Mouse (Mus musculus) lung, postnatal 25 days (tissue): ENCODE results near the gene Thumpd2.

ENCODE experiments used
- DNase-seq: peaks from one replicate; pipeline ENCODE4 v3.0.0; 2022; ENCODE audit warnings: low spot score

Thumpd2 gene

DNA sequence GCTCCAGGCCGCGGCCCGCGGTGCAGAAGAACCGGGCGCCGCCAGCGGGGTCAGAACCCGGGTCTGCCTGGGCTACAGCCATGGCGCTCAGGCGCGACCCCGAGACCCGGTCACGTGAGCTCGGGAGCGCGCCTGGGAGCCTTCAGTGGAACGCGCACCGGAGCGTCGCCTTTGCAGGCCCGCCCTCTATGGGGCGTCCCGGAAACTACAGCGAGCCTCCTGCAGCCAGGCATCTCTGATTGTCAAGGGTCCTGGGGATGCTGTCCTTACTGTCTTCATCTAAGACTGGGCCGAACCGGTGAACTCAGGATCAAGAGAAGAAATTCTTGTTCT, at the start of gene Thumpd2:
Gene Thumpd2, minus strand, starts transcription at position 104 of the 333 bp plus-strand sequence.
- peak; percentile 86 for DNase-seq

DNA sequence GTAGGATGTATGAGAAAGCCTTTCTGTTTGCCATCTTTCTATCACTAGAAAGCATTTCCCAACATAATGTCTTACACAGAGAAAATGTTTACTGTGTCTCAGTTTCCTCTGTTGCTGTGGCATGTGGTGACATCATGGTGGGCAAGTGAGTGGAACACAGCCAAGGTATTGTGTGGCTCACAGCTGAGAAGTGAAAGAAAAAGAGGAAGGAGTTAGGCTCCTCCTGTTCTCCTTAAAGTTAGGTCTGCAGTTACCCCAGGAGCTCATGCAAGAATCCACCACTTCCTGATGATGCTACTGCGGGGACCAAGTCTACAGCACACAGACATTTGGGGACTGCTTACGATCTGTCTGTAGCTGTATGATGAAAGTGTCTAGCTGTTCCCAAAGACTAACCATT, 39.4 kb upstream of the Thumpd2 start:
- DNase-seq: peak; percentile 1

DNA sequence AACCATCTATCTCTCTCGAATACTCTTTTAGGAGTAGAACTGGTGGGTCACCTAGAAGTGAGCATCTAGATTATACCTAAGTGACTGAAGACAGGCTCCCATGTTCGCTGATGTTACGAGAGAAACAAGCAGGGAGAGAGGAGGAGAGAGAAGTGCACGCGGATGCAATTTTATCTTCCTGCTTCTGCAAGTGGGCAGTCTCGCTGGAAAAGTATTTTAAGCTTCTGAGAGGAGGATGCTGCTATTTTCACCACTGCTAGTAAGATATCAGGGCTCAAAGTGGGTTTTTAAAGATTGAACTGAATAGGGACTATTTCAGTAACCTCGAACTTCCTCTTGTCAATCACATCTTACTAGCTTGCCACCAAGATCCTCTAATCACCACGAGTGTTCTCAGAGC, 38.0 kb upstream of the Thumpd2 start:
- DNase-seq: no peak

DNA sequence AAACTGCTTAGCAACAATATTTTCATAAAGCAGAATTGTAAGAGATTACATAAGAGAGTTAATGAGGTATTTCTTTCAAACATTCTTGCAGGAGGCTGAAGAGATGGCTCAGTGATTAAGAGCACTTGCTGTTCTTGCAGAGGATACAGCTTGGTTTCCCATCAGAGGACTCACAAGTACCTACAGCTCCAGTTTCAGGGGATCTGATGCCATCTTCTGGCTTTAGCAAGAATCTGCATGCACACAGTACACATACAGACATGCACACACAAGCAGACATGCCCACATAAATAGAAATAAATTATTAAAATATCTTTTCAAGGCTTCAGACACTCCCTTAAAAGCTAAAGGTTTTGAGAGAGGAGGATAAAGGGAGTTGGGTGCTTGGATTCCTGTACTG, 33.6 kb upstream of the Thumpd2 start:
- DNase-seq: no peak

DNA sequence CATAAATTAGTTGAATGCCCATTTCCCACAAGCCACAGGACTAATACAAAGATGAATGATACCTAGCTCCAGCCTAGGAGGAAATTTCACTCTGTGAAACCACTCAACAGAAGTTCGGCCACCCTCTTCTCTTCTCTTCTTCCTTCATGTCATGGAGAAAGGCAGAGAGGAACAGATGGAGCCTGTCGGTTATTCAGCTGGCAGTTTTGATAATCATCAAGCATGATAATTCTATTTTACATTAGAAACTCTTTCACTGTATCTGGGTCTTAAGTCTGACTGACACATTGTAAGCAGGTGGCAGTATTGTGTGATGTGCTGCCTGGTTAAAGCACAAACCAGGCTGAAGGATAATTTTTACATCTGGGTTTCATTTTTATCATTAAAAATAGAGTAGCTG, 31.6 kb upstream of the Thumpd2 start:
- no peak for DNase-seq

DNA sequence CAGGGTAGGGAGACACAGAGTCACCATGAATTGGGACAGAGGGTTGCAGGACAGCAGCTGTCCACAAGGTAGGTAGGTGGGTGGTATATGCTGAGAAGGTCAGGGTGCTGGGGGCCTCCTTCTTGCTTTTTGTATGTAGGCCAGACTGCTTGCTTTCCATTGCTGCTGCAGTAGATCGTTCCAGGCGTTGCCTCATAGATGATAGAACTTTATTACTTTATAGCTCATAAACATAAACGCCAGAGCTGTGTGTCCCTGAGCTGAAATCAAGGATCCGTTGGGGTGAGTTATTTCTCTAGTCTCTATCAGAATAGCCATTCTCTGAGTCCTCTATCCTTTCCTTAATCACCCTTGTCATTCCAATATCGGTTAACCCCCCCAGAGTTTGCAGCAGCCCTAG, 27.9 kb upstream of the Thumpd2 start:
- DNase-seq: no peak

DNA sequence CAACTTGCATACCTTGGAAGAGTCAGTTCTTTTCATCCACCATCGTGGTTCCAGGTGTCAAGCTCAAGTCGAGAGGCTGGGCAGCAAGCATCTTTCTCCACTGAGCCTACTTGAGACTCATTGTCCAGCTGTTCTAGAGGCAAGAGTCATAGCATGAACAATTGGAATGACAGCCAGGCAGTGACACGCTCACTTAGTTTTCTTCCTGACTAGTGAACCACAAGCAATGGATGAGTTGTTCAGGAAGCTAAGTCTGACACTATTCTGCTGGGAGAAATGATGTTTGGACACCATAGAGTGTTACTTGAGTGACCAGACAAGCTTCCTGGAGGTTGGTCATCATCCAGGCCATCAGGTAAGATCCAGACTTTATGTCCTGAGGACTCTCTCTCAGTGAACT, 24.0 kb upstream of the Thumpd2 start:
- DNase-seq: no peak

DNA sequence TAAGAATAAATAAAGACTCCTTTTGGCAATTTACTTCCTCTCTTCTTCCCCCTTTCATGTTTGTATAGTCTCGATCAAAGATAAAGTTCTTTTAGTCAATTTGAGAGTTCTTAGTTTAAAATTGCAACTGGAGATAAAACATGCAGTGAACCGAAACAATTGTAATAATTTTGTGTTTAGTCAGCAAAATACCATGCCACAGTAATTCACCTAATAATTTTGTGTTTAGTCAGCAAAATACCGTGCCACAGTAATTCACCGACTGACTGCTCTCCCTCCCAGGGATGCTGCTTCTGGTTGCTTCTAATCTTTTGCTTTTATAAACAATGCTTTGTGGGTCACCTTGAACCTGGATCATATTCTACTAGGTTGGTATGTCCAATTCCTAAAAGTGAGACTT, 22.9 kb upstream of the Thumpd2 start:
- no peak for DNase-seq

DNA sequence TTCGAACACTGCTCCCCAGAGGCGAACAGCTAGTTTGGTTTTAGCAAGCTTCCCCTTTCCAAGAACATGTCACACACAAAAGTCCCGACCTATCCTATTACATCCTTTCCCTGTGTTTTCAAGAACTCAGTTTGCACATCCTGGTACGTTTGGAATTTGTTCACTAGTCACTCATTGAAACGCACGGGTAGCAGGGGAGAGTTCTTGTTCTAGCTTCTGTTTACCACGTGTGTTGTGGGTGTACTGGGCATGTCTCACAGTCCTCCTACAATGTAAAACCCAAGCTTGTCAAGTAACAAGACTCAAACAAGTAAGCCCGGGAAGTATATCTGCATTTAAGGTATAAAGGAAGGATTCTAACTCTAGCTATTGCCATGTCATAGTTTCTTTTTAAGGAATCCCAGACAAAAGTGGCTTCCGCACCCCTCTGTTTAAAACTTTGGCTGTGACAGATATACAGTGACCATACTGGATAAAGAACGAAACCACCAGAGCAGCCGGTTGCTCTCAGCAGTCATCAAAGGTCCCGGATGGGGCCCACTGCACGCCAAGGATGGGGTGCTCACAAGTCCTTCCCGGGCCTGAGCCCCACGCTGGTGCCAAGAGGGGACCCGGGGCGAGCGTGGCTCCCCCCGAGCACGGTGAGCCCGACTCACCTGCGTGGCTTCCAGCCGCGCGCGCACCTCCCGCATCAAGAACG, 453 bp downstream of the Thumpd2 start:
- peak; percentile 14 for DNase-seq

DNA sequence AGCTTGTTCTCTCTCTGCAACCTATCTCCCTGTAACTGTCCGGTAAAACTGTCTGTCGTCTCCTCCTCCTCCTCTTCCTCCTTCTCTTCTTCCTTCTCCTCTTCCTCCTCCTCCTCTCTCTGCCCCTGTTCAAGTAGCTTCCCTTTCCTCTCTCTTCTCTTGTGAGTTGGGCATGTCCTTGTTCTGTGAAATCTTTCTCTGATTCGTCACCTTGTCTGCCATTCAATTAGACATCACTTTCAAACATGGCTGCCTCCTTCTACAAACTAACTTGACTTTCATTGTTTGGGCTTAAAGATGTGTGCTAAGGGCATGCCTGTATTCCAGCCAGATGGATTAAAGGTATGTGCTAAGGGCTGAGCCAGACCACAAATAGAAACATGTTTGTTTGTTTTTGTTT, 1.5 kb downstream of the Thumpd2 start:
- DNase-seq: no peak

DNA sequence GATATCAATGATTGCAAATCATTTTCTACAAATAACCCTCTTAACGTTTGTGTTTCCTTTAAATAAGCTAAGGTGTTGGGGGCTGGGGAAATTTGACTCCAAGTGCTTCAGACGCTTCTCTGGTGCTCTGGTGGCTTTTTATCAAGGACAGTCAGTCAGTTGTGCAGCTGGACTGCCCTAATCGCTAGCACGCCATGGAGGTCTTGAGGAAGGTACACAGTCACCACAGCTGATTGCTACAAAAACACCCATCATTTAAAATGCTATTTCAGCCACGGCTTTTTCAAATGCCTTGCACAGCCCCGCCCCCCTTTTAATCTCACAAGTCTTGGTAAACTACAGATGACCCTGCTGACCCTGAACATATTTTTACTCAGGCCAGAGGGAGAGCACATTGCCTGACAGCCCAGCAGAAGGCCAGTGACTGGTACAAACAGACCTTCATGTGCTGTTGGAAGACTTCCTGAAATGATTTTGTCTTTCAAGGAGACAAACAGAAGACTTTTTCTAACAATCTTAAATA, 2.5 kb downstream of the Thumpd2 start:
- peak; percentile 10 for DNase-seq

DNA sequence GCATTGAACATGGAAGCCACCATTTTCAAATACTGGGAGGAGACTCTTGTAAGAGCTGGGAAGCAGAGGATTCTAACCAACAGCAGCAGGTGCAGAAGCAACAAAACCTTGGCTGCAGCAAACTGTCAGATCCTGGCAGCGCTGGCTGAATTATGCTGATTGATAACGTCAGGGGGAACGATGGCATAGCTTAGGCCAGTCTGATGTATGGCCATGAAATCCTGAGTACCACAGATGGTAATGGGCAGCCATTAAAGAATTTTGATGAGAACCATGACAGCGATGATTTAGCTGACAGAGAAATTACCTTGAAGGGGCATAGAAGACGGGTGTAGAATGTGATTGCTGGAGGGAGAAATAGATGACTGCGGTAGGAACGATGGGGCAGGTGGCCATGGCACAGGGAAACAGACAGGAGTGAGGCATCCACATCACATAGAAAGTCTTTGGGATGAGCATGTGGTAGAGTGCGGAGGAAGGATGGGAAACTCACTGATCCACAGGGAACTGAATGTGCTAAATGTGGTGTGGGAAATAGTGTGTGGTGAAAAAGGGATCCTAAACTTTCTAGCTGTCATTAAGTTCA, 8.0 kb downstream of the Thumpd2 start:
- DNase-seq: no peak

DNA sequence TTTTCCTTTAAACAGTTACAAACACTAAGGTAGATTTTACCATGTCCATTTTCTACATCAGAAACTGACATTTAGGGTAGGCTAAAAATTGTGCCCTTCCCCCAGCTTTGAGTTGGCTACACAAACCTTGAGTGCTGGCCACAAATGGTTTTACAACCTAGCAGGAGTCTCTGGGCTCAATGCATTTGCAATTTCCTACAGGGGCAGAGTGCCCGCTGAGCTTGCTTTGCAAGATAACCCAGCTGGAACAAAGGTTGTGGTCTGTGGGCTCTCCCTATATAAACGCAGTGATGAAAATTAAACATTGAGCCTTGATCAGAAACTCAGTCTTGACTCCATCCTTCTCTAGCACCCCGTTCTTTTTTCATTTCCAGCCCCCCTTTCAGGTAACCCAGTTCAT, 8.8 kb downstream of the Thumpd2 start:
- DNase-seq: no peak

DNA sequence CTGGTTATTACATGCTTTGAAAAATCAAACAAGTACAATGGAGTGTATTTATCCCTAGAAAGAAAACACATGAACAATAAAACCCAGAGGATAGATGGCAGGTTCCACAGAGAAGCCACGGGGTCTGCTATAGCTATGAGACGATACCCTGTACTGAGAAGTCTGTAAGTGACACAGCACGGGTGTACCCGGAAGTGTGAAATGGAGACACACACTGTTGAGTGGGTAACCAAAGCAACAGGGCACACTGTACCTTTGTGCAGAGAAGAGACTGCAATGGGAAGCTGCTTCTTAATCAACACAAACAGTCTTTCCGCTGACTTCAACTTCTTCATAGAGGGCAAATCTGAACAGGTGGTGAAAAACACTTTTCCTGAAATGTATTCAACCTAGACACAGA, 9.4 kb downstream of the Thumpd2 start:
- no peak for DNase-seq

DNA sequence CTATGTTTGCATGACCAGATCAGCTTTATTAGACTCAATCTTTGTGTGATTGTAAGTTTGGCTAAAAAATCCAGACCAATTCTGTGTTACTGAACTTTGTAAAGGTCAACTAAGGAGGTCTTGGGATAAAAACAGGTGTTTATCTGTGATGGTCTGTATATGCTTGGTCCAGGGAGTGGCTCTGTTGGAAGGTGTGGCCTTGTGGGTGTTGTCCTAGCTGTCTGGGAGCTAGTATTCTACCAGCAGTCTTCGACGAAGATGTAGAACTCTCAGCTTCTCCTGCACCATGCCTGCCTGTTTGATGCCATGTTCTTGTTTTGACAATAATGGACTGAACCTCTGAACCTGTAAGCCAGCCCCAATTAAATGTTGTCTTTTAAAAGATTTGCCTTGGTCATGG, 11.6 kb downstream of the Thumpd2 start:
- DNase-seq: no peak

DNA sequence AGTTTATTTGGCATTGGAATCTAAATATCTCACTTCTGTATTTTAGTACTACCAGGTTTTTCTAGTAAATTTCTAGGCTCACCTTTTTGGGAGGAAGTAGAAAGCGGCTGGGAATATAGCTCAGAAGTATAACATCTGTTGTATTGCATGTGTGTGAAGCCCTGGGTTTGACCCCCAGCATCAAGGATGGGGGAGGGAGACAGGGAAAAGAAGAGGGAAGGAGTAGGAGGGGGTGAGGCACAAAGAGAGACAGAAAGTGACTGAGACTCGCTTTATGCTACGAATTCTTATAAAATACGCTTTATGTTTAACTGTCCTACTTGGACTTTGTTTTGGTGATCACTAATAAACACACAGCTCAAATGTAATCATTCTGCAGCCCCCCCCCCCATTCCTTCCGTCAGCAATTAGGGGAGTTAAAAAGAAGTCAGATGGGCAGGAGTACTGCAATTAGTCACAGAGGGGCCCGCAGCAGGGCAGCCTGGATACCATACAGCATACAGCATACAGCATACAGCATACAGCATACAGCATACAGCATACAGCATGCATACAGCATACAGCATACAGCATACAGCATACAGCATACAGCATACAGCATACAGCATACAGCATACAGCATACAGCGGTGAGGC, 16.8 kb downstream of the Thumpd2 start:
- no peak for DNase-seq

DNA sequence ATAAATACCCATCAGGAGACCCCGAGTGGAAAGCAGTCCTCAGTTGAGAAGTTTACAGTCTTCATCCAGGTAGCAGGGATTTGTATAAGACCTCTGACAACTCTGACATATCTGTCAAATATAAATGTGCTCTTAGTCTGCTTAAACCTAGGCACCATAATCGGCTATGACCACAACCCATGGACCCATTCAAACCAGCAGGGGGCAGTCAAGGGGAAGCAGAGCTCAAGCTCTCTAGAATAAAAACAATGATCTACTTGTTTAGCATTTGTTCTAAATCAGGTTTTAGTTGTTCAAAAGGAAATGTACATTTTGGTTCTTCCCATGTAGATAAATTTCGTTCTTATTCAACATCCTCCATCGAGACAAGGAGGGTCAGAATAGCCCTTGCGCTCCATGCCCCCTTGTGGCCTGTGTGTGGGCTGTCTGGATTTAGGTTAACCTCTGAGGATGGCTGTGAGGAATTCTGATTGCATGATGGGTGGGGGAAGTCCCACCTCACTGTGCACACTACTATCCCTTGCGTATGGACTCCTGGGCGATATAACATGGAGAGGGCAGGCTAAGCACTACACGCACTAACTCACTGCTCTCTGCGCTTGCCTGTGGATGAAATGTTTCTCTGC, 19.2 kb downstream of the Thumpd2 start:
- DNase-seq: peak; percentile 22

DNA sequence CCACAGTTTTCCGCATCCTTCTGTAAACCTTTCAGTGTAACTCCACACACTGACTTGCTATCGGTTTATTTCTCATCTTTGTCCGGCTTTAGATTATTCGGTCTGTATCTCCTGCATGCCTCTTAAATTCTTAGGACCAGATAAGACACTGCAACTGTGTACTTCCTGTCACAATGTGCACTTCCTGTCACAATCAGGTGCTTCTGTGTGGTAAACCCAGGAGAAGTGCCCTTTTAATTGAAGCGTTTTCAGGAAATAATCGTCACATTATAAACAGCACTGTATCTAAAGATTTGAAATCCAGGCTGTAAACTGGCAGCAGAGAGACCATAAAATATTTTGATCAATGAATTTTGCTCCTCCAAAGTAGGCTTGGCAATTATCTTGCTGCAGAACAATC, 19.8 kb downstream of the Thumpd2 start:
- no peak for DNase-seq

DNA sequence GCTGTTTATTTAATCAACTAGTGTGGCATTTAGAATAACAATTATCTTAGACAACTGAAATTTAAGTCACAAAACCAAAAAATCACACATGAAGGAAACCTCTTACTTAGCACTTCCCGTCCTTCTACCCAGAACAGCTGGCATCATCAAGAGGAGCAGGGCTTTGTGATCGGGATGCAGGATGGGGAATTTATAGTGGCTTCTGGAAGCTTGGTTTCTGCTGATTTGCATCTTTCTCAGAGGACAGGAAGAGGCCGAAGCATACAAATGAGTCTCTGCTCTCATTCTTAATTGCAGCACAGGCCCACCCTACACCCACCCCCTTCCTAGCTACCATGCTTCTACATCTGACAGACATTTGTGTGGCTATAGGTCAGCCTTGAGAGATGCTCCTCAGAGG, 20.5 kb downstream of the Thumpd2 start:
- no peak for DNase-seq

DNA sequence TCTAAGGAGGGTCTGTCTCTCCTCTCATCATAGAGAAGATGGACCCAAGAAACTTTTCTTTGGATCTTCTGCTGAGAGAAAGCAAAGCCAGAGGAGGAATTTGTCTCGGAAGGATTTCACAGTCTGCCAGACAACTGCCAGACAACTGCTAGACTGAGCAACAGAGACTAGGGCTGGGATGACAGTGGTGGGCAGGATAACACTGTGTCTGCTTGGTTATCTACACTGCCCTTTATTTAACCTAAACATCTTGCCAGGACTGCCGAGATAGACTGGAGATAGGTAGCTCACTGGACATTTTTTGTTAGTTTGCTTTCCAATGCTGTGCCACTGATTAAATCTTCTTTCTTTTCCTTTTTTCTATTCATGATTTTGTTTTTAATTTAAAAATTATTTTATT, 23.2 kb downstream of the Thumpd2 start:
- DNase-seq: no peak

DNA sequence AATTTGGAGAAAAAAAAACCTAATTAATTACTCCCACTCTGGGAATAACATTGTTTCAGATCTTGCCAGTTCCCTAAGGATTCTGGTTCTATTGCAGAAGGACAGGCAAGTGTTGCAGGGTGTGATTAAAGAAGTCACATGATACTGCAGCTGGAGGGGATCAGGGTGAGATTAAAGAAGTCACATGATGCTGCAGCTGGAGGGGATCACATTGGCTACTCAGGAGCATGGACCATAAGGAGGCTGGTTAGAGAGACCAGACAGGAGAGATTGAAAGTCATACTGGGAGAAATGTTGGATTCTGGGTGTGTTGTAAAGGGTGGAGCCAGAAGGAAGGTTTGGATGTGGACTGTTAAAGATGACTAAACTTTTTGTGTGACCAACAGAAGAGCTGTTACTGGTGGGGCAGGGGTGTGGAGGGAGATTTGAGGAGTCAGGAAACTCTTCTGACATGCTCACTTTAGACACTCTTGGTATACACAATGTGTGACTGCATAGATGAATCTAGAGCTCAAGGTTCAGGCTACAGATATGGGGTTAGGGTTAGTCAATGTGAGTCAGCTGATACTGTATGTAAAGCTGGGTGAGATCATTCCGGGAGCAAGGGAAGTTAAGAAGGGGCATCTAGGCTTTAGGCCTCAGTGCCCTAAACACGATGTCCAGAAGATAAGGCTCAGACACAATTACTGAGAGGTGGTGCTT, 26.0 kb downstream of the Thumpd2 start:
- no peak for DNase-seq

DNA sequence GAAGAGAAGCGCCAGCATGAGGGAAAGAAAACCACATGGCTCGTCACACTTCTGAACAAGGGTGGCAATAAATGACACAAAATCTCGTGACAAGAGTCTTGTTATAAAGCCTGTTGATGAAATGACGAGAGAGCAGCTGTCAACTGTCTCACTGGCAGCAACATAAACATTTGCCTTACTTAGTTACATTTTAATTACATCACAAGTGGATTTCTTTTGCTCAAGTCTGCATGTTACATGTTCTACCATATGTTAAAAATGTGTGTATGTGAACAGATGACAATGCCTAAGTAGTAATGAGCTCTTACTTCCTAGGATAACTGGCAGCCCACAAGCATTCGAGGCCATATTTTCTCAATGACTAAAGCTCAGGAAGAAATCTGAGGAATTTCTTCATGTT, 29.5 kb downstream of the Thumpd2 start:
- no peak for DNase-seq

DNA sequence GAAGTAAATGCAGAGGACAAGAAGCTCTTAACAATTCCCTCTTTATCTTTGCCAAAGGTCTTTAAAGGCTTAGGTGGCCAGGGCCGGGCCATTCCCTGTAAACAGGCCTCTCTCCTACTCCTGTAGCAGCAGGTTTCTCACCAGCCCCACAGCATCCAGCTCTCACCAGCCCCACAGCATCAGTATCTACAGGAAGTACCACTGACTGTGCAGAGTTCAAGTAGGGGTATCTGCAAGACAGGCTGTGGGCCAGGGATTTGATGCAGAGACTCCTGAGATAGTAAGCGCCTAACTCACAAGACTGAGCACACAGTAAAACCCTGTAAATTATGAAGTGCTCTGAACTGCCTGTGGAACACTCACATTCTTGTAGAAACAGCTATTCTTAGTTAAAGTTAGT, 31.9 kb downstream of the Thumpd2 start:
- no peak for DNase-seq
